Mouse (Mus musculus) kidney, adult 11 months (tissue): ENCODE results near the gene Bbip1.
"Not testable (repeated sequence)": the region's sequence is repeated elsewhere in the genome, so short reads cannot be mapped to it uniquely, and the experiment has no call there.

Experiments used
- DNase-seq: peaks from one replicate; pipeline ENCODE4 v3.0.0; 2022

The Bbip1 gene

DNA sequence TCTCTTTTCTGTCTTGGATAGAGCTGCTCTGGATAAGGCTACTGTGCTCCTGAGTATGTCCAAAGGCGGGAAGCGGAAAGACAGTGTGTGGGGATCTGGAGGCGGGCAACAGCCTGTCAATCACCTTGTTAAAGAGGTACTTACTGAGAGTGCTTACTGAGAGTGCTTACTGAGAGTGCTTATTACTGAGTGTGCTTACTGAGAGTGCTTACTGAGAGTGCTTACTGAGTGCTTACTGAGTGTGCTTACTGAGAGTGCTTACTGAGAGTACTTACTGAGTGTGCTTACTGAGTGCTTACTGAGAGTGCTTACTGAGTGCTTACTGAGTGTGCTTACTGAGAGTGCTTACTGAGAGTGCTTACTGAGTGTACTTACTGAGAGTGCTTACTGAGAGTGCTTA is 22.4 kb downstream of the Bbip1 start:
- DNase-seq = not testable (repeated sequence)

DNA sequence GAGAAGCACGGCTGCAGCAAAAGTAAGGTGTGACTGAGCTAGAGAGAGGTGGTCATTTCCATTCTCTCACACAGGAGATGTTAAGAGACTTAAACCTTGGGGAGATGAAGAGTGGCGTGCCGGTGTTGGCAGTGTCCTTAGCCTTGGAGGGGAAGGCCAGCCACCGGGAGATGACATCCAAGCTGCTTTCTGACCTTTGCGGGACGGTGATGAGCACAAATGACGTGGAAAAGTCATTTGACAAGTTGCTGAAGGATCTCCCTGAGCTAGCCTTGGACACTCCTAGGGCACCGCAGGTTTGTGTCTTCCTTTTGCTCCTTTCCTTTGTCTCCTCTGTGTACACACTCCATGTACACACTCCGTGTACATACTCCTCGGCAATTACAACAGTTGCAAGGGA is 24.9 kb downstream of the Bbip1 start:
- no peak for DNase-seq

DNA sequence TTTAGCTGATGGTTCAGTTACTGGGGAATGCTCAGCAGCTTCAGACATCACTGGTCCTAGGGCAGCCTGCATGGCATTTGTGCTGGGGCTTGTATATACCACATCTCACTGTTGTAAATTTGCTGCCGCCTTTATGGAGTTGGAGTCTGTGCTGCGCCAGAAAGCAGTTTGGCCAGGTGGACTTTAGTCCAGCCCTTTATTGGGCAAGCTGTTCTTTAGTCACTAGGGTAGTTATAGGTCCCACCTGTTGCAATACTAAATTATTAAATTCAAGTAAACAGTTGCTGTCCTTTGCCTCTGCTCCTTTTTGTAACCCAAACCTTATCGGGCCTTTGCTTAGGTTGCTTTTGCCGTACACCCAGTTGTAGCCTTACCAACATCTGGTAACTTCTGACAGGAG is 29.5 kb downstream of the Bbip1 start:
- no peak for DNase-seq

DNA sequence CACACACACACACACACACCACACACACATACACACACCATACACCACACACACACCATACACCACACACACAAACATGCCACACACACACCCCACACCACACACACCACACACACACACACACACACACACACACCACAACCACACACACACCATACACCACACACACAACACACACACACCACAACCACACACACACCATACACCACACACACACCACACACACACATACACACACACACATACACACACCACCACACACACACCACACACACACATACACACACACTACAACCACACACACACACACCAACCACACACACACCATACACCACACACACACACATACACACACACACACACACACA is 37.7 kb downstream of the Bbip1 start:
- DNase-seq = not testable (repeated sequence)

DNA sequence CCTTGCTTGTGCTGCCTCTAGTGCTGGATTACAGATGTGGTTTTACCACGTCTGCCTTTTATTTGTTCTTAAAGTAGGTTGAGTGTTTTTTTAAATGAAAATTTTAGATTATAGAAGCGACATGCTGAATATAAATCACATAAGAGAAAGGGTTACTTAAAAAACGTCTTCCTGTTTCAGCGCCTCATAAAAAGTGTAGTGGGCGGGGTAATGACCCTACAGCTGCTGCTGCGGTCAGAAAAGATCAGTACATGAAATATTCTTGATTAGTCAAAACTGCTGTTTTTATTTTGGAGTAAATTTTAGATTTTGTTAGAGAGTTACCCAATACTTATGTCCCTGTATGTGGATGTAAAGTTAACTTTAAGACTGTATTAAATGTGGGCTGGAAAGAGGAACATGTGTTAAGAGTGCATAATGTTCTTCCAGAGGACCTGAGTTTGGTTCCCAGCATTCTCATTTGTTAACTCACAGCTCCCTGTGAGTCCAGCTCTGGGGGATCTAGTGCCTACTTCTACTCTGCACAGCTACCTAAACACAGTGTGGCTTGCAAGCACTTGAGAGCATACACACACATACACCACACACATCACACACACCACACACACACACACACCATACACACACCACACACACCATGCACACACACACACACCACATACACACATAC is 38.3 kb downstream of the Bbip1 start:
- DNase-seq = no peak

DNA sequence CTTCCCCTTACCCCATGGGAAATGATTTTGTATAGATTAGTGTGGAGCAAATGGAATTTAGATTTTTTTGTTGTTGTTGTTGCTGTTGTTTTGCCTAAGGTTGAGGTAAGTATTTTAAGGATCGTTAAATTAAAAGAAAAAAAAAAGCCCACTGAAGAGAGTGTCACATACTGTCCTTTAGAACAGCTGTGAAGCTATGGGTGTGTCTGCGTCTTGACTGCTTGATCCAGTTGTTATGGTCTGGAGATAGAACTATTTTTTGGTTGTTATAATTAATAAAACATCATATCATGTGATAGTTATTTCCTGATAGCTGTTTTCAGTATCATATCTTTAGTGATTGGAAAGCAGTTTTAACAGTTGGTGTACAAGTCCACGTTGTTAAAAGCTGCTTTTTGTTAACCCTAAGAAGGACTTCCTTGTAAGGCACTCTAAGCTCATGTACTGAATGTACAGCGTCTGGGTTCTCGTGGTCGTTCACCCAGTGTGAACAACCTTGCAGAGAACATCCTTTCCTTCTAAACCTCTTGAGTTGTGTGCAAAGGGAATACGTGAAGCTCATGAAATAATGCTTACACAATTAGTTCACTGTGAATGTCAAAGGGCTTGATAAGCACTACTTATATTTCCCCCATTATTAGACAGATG is 39.5 kb downstream of the Bbip1 start:
- no peak for DNase-seq

DNA sequence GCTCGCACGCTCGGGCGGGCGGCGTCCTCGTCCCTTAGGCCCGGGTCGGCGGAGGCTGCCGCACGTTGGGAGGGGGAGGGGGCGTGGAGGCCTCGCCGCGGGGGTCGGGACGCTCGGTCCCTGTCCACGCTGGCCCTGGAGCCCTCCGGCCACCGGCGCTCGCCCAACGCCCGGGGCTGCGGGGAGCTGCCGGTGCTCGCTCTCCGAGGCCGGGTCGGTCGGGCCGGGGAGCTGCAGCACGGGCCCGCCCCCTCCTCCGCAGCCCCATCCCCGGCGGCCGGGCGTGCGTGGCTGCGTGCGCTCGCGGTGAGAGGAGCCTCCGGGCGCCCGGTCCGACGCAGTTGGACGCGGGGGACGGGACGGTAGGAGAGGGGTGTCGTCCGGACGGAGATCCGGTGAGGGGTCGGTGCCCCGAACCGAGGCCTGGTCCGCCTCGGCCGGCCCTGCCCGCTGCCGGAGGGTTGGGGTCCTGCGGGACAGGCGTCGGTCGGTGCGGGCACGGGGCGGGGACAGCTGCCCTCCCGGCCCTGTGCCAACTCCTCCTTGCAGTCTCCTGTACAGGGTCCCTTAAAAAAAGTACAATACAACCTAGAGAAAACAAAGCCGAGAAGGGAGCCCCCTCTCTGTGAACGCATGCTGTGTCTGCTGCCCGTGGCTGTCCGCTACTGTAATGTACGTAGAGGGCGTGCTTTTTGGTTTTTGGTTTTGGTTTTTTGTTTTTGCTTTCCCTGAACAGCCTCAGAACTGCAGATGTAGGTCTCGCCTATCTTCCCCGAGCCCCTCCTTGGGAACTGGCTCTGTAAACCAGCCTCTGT is 40.7 kb downstream of the Bbip1 start:
- DNase-seq = peak; percentile 44

DNA sequence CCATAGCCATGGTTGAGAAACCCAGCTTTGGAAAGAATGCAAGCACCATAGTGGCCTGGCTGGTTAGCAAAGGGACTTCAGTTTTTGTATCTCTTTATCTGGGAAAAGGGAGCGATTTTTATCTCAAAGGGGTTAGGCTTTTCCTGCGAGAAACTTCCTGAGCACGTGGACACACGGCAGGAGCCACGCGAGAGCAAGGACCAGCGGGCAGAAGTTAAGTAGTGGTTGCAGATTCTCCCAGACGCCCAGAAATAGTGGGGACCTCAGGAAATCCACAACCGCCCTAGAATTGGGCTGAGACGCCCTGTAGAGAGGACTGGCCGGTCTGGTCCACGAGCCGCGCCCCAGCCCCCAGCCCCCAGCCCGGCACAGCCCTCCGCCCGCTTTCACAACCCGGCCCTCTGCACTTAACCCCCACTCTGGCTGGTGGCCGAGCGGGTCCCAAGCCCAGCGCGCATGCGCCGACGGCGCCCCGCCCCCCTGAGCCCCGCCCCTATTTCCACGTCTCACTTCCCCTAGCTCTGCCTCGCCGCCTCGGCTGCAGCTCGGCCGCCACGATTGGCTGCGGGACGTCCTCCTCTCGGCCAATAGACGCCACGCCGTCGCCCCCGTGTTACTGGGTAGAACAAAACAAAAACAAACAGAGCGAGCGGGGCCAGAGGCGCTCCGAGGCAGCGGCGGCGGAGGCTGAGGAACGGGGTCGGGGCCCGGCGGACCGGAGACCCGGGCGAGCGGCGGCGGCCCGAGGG is 41.5 kb downstream of the Bbip1 start:
- DNase-seq = peak; percentile 96

DNA sequence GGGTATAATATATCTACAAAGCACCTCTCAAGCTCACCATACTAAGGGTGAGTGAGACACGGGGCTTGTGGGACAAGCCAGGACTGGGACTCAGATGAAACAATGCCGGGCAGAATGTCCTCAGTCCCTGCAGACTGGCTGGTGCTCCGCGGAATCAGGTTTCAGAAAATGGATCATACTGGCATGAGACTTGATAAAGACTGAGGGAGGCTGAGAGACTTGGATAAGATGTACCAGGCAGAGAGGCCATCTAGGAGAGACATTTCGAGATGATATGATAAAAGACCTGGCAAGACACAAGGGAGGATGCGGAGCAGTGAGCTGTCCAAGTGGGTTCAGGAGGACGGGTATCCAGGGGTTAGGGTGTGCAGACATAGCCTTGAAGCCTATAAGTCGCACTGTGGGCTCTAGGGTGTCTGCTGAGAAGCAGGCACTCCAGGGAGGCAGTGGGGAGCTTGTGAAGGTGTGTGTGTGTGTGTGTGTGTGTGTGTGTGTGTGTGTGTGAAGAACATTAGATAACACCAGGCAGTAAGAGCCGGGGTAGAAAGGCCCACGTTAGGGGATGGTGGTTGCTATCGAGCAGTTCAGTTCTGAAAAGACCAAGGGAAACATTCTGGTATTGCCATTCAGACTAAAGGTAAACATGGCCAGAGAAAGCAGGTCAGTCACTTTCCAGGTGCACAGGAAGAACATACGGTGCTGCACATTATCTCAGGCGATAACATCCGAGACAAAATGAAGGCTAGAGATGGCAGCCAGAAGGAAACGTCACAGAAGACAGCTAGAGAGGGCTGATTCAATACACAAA is 42.3 kb downstream of the Bbip1 start:
- no peak for DNase-seq

DNA sequence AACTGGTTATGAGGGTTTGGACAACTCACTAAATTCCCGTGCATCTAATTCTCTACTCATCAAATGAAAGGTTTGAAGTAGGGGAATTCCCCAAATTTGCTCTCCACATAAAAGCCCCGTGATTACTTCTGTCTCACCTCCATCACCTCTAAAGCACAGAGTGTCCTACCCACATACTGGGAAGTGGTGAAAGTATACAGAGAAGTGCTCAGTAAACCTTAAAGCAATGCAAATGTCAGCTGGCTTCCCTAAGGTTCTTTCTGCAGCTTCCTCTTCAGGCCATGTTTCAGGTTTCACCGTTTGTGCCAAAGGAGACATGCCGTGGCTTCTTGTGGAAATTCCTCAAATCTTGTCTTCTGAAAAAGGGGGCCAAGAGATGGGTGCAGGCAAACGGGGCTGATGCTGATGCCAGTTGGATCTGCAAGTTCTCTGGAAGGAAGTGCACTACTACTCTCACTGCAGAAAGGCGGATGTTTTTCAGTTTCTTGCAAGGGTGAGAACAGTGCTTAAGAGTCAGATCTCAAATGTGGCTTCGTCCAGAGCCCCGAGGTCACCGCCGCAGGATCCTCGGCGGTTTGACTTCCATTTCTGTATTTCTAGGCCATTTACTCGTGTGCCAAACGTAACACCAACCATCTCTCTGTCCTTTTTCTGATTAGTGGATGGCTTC is 44.4 kb downstream of the Bbip1 start:
- DNase-seq = no peak

DNA sequence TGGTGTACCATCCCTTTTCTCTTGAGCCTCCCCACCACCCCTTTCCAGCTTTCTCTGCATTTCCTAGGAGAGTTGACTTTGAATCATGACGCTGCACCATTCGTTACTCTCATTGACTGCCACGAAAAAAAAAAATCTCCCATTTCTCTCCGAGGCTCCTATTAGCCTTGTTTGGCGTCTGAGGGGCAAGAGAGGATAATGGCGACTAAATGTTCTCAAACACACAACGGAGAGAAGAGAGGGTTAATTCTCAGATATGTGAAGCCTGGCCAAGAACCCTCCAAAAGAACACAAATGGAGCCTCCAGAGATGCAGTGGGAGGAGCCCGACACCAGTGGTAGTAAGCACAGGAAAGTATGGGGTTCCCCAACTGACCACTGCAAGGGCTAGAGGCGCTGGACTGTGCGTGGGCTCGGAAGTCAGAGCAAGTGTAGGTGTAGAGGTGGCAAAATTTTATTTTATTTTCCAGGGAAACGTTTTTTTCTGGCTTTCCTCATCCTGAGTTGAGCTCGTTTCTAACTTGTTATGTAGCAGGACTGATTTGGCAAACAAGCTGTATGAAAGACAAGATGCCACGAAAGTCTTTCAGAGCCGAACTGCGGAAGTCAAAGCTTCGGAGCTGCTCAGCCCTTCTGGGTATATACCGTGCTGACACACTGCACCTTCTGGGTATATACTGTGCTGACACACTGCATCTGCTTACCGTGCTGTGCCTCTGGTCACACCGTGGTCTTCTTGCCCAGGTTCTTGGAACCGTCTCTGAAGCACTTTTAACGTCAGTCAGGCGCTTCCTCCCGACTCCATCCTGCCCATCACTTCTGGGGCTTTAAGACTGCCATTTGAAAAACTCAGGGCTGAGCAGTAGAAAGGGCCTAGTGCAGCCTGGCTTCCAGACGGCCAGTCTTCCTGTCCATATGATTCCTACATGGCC is 45.2 kb downstream of the Bbip1 start:
- DNase-seq = no peak

DNA sequence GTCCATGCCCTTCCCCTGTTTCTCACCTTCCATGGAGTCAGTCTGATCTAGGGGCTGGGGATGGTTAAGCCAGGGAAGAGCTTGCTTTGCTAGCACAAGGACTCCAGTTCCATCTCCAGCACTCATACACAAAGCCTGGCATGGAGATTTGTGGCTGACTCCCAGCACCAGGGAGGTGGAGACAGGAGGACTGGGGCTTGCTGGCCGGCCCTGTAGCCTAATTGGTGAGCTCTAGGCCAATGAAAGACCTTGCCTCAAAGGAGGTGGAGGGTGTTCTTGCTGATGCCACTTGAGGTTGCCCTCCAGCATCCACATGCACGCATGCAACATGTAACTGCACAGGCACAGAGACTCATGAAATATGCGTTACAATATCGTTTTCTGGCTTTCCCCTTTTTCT is 45.9 kb downstream of the Bbip1 start:
- DNase-seq = no peak

DNA sequence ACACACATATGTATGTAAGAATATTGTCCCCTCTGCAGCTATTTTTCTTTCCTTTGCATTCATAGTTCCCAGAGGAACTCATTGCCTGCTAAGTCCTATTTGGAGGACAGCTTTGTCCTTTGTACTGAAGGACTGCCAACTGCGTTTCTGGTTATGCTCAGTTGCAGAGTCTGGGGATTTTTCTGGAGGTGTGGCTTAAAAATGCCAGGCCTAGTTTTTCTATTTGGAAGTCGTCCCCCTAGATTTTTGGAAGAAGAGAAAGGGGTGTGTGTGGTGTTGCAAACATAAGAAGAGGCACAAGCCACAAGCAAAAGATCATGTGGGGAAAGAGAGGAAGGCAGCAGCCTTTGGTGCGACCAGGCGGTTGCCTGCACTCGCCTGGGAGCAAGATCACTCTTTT is 46.4 kb downstream of the Bbip1 start:
- DNase-seq = no peak

DNA sequence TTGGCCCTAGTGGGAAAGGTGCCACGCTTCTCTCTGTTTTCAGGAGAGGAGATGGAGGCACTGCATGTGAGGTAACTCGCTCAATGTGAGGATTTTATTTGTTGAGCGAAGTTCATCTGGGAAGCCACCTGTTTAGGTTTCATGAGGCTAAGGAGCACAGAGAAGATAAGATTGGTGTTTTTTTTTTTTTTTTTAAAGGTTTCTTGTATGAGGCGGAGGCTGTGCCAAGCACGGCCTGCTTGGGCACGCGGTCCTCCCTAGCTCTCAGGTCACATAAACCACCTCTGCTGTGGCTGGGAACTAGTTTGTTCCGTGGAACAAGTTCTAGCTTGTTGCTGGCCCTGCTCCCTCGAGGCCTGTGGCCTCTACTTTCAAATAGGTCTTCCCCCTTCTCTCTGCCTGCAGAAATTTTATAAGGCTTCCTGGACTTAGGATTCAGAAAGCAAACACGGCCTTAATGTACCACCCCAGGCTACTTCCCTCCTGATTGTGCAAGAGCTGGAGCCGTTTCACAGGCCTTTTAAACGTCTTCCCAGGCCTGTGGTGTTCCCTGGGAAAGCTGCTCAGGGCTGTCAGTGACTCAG is 49.8 kb downstream of the Bbip1 start:
- DNase-seq = peak; percentile 62

DNA sequence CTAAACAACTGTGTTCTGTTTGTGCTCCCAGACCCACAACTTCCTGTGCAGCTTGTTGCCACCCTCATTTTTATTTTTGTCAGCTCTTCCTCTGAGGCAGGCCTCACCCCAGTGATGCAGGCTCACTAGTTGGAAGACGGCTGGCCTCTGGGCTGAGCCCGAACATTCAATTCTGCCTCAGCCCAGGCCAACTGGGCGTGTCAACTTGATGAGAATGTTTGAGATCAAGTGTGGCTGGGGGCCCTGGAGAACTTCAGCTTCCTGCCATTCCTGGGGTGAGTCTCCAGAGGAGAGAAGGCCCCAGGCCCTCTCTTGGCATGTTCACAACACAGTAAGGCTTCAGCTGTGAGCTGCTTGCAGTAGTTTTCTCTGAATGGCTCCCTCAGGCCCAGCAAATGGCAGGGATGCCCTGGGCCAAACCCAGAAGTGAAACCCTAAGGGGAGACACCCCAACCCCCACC is 50.7 kb downstream of the Bbip1 start:
- DNase-seq = no peak

DNA sequence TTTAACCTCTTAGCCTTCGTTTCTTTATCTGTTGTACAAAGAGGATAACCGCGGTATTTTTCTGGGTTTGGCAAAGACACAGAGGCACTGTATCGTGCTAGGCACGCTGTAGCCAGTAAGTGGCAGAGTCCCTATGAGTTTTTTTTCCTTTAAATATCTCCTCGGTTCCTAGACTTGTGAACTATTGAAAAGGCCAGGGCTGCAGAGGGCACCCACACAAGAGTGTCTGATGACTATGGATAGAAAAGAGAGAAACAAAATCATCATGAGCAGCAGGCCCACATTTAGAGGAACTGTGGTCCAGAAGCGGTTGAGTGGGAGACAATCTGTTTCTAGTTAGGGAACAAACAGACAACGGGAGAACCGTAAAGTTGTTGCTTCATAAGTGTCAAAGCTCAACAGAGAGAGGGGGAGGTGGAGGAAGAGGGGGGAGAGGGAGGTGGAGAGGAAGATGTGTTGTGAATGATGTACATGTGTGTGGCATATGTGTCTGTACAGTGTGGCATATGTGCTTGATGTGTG is 51.5 kb downstream of the Bbip1 start:
- DNase-seq = no peak

DNA sequence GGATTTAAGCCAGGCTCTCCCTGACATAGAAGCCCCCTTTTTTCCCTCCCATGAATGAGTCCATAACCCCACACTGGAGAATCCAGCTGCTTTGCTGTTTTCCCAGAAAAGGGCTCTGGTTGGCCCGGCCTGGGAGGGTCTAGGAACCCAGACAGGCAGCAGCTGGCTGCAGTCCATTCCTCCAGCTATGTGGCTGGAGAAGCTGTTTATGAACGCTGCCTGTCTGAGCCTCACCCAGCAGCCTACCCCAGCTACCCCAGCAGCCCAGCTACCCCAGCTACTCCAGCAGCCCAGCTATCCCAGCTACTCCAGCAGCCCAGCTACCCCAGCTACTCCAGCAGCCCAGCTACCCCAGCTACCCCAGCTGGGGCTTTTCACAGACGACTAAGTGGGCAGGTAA is 52.4 kb downstream of the Bbip1 start, which contains the start of gene Pdcd4:
Gene Pdcd4, plus strand, starts transcription at position 171 of the 400 bp plus-strand sequence.
- DNase-seq = no peak

DNA sequence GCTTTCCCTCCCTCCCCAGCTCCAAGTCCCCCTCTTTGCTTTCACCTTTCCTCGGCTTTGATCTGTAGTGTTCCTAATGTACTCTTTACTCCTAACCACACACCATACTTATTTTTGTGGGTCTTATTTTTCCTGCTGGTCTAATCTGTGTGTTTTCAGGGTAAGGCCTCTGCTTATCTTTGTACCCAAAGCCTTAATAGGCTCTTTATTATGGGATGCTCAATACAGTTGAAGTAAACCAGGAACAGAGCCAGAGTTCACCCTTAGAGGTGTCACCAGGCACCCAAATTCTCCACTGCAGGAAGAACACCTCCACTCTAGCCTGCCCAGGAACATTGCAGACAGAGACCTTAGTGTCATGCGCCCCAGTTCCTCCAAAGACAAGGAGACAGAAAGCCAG is 52.9 kb downstream of the Bbip1 start:
- DNase-seq = no peak

DNA sequence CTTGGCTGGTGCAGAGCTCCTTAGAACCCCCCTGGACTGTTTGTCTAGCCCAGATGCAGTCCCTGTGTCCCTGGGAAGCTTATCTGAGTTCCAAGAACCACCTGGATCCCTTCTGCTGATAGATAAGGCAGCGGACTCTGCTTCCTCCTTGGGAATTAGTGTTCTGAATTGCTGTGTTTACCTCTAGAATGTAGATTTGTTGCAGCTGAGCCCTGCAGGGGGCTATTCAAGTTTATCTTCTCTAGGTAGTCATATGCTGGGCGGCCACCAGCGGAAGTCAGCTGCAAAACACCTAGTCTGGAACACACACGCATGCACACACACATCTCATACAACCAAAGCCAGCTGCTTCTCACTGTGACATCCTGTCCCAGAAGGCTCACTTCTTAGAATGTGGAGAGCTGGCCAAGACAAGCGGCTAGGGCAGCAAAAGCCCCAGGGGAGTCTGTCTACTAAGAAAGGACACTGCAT is 53.6 kb downstream of the Bbip1 start:
- DNase-seq = no peak

DNA sequence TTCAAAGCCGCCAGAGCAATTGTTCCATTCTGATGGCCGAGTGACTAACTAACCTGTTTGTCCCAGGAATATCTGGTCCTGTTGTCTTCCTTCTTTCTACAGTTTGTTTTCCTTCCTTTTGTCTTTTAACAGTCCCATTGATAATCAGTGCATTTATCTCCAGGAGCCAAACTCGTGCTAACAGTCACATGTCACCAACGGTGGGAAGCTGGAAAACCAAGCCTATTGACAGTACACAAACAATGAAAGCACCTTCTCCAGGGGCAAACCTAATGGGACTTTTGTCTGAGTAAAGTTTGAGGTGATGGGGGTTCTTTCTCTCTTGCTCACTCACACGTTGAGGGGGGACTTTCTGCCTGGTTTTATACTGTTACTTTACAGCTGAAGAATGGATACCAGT is 54.2 kb downstream of the Bbip1 start:
- DNase-seq = no peak
